Mouse (Mus musculus) cerebellum, adult 2 months (tissue): Measurements from ENCODE around the gene Il1f10. TPM values are rescaled to one million over a fixed set of nuclear protein-coding genes. Genes with fewer than 3 reads are reported as not detected.

Experiments used
- DNase-seq, 2 experiments: peaks; one replicate each; pipeline ENCODE4 v3.0.0; 2021
- H3K27ac ChIP-seq: fragments of 200-500 bp; 2 replicates; pipeline ENCODE4 v1.5.1; 2012; ENCODE audit warnings: low read length, control low read depth, inconsistent platforms; ENCODE audit not compliant: insufficient read depth
- H3K27me3 ChIP-seq: fragments of 200-500 bp; 2 replicates; pipeline ENCODE4 v1.6.1; 2012; ENCODE audit warnings: inconsistent platforms, mild to moderate bottlenecking, low read length, moderate library complexity; ENCODE audit not compliant: control insufficient read depth, insufficient read depth
- H3K4me1 ChIP-seq: fragments of 200-500 bp; 2 replicates; pipeline ENCODE4 v1.6.1; 2011; ENCODE audit warnings: low read length; ENCODE audit not compliant: control insufficient read depth, insufficient read depth
- H3K4me3 ChIP-seq: fragments of 200-500 bp; replicated peaks from 2 replicates; pipeline ENCODE3; 2011; ENCODE audit warnings: mild to moderate bottlenecking, low read depth, low read length, control low read depth; ENCODE audit not compliant: insufficient read depth
- CTCF ChIP-seq: fragments of 200-500 bp; IDR thresholded peaks from 2 replicates; pipeline ENCODE4 v1.5.1; 2011; ENCODE audit warnings: low read depth, mild to moderate bottlenecking, control low read depth, low read length, moderate library complexity, borderline replicate concordance; ENCODE audit not compliant: insufficient read depth
- POLR2A ChIP-seq: fragments of 200-500 bp; IDR thresholded peaks from 2 replicates; pipeline ENCODE4 v1.6.1; 2011; ENCODE audit warnings: low read length, control low read depth, borderline replicate concordance; ENCODE audit not compliant: insufficient read depth
- WGBS: fragments of 180-500 bp; shearing (Covaris S2); methylation state at CpG from one replicate; pipeline ENCODE4 v1.1.7; 2018; 5-methylcytosine and 5-hydroxymethylcytosine counted together
- polyA plus RNA-seq: library from polyadenylated mRNA; depleted of rRNA; stranded (reverse); fragments of >200 nt; gene quantifications from 2 replicates; pipeline ENCODE4 v1.2.3, GENCODE M21; 2012; rRNA removed

Gene Il1f10
- polyA plus RNA-seq, 1 experiment: not detected

DNA sequence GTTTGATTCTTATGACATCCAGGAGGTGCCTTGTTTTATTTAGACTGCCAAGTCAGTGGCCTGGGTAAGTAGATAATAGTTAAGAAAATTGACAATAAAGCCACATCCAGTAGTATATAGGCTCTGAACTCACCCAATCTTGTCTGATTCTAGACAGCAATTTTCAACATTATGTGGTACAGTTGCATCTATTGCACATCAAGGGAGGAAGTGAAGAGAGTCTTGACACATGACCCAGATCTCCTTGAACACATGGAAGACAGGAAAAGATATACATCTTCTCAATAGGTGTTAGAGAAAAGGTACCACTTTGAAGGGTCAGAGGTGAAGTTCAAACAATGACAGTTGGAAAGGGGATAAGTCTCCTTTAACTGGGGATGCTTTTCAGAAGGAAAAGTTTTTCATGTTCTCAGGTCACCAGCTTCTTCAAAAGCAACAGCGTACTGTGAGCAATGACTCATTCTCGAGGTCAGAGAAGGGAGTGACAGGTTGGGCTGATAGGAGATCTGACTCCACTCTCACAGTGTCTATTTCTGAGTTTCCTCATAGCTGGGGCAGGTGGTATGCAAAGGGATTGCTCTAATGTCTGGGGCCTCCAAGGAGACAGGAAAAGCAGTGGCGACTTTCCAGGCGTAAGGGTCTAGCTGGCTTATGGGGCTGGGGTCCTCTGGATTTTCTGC lies 27.1 kb downstream of the Il1f10 start:
- H3K4me1 ChIP-seq: no peaks in the 10 kb centered on the region
- no peaks in the 10 kb centered on the region for H3K27me3 ChIP-seq
- 84% methylated on average over 4 of the region's 4 CpGs for WGBS
- H3K27ac ChIP-seq: no peak overlapping the region
- H3K4me3 ChIP-seq: no peak overlapping the region
- DNase-seq: no peak
- no peak for TF ChIP-seq POLR2A

GRCm38 (mm10) chr2:24335333-24335732 lies 44.3 kb downstream of the Il1f10 start:
- DNase-seq: no peak
- TF ChIP-seq CTCF (no peak), POLR2A (no peak)
- Histone ChIP-seq H3K27me3 (no peaks in the 10 kb centered on the region), H3K4me3 (no peak overlapping the region), H3K4me1 (no peaks in the 10 kb centered on the region), H3K27ac (no peak overlapping the region)
- WGBS: 50% methylated on average over 3 of the region's 3 CpGs

- no peaks in the 10 kb centered on the region for H3K27me3 ChIP-seq
- H3K27ac ChIP-seq: no peak within 1 kb of the TSS
- TF ChIP-seq CTCF: no peak
- TF ChIP-seq POLR2A: no peak
- no peak within 1 kb of the TSS for H3K4me3 ChIP-seq
- H3K4me1 ChIP-seq: no peaks in the 10 kb centered on the region
- no peak for DNase-seq
- WGBS: 81% methylated on average over 2 of the region's 2 CpGs
Observed at GRCm38 (mm10) chr2:24336545-24336944, 45.5 kb downstream of the Il1f10 start, which contains the start of gene Il1rn. Il1rn (plus strand) TSS chr2:24336853.

DNA sequence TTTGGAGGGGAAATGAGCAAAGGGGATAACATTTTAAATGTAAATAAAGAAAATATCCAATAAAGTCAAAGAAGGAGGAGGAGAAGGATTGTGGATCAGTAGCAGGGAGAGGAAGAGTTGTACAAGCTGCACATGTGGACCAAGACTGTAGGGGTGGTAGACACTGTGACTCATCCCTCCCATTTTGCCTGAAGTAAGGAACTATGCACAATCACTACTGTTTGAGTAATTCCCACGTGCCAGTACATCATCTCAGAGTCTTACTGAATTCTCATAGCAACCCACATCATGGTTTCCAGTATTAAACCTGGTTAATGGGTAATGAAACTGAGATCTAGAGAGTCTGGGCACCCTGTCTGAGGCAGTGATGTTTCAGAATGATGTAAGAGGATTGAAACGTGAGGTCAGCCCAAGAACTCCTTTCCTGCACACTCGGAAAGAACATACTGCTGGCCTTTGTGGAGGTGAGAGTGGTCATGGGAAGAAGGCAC lies 50.4 kb downstream of the Il1f10 start:
- TF ChIP-seq POLR2A (no peak), CTCF (no peak)
- Histone ChIP-seq H3K4me3 (no peak overlapping the region), H3K27me3 (no peaks in the 10 kb centered on the region), H3K27ac (no peak overlapping the region), H3K4me1 (no peaks in the 10 kb centered on the region)
- no peak for DNase-seq
- 67% methylated on average over 3 of the region's 3 CpGs for WGBS

Other genes with a start within 250 kb of the Il1f10 start
- 10.2 and 11.0 TPM in 2 replicates for gene Hnmt, start 241.8 kb upstream of the Il1f10 start, polyA plus RNA-seq
- gene Tbpl2, start 194.6 kb upstream of the Il1f10 start, polyA plus RNA-seq: not detected in 2 replicates
- not detected in 2 replicates for gene Il1f8, start 138.0 kb upstream of the Il1f10 start, polyA plus RNA-seq
- 0.10 TPM in 1 of 2 replicates, not detected in the other for gene Il1f9, start 104.7 kb upstream of the Il1f10 start, polyA plus RNA-seq
- gene Il1f6, start 75.8 kb upstream of the Il1f10 start, polyA plus RNA-seq: not detected in 2 replicates
- not detected in 2 replicates for gene Il1f5, start 14.2 kb upstream of the Il1f10 start, polyA plus RNA-seq
- not detected in 2 replicates for gene Il1rn, start 45.7 kb downstream of the Il1f10 start, polyA plus RNA-seq
- gene Psd4, start 76.4 kb downstream of the Il1f10 start, polyA plus RNA-seq: 0.30 and 0.79 TPM in 2 replicates
- gene Pax8, start 184.4 kb downstream of the Il1f10 start, polyA plus RNA-seq: 2.9 and 3.6 TPM in 2 replicates